Mouse (Mus musculus): ENCODE data around the gene Pip5kl1. TPM values are rescaled to one million over a fixed set of nuclear protein-coding genes. Genes with fewer than 3 reads are reported as not detected.

Gene Pip5kl1
- total and polyA plus RNA-seq, 2 experiments, result not detected

DNA sequence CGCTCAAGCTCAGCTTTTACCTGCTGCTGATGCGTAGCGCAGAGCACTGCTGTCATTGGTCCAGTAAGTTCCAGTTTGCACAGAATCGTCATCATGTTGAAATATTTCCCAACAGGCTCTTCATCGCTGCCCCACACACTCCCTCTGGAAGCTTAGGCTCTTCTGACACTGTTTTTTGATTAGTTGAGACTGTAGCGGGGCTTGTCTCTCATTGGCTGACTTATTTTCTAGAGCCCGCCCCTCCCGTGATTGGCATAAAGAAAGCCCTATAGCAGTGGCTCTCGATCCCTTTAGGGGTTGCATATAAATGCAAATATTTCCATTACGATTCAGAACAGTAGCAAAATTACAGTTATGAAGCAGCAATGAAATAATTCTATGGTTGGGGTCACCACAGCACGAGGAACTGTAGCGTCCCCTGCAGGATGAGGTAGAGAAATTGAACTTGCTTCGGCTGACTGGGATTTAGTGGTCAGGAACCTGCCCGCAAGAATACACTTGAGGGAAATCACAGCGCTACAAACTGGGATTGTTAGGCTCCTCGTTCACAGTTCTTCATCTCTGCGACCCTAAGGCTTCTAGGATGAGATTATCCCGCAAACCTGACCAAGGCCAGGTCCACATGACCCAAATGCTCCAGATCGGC is 7.0 kb downstream of the Pip5kl1 start:
- Histone ChIP-seq H3K4me3 (ENCODE audit: insufficient read depth, low read depth, low read length) (no peak overlapping the region), H3K79me2 (ENCODE audit: control insufficient read depth, insufficient read depth, low read length) (no peaks in the 10 kb centered on the region), H3K36me3 (ENCODE audit: control insufficient read depth, insufficient read depth, low read length) (no peaks in the 10 kb centered on the region), H3K9ac (ENCODE audit: low read depth, low read length) (no peak overlapping the region), H3K27me3 (ENCODE audit: control insufficient read depth, insufficient read depth, low read length) (no peaks in the 10 kb centered on the region), H3K27ac (replicated peaks; ENCODE audit: insufficient read depth, low read depth, low read length) (no peak overlapping the region), H3K4me1 (ENCODE audit: control insufficient read depth, insufficient read depth, low read length) (peaks cover 2% of the 10 kb centered on the region; the same call in 1 of the 2 replicates)
- WGBS, result 57% methylated on average over 19 of the region's 19 CpGs
- TF ChIP-seq CTCF (IDR thresholded peaks at IDR 0.05; ENCODE audit: low read depth, low read length), result no peak
- TF ChIP-seq POLR2A (IDR thresholded peaks at IDR 0.05; ENCODE audit: extremely low read depth, insufficient read depth, low read length), result no peak
- no peak for DNase-seq (ENCODE audit: extremely low read depth, low read depth, low spot score)

DNA sequence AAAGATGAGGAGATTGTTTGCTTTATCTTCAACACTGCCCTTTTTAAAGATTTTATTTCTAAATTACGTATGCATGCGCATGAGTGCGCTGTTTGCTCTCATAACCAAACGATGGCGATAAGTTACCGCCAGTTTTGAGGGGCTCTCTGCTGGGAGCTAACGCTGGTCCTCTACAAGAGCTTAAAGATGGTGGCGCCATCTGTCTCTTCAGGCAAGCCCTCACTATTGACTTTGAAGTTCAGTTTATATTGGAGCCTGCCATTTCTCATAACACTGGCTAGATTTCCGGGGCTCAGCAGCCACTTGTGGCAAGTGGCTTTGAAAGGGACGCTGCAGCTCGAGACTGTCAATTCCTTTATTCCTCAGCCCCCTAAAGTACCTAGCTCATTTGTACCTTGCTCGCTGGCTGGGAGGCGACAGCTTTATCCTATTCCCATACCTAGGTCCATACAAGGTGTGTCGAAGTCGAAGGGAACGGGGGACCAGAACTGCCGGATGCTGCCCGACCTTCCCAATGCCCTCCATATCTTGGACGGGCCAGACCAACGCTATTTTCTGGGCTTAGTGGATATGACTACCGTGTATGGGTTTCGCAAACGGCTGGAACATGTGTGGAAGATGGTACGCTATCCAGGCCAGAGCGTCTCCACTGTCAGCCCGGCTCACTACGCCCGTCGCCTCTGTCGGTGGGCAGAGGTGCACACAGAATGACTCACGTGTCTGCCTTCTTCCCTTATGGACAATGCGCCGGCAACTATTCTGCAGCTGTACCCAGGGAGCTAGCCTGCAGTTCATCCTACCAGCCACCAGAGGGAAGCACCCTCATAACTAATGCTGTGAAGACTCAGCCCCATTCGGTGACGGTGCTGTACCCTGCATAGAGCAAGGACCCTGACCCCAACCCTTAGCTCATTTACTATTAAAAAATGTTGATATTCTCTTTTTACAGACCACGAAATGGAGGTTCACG is 8.5 kb downstream of the Pip5kl1 start:
- DNase-seq (ENCODE audit: extremely low read depth, low read depth, low spot score), result peak; percentile 56
- Histone ChIP-seq H3K79me2 (ENCODE audit: control insufficient read depth, insufficient read depth, low read length) (no peaks in the 10 kb centered on the region), H3K9ac (ENCODE audit: low read depth, low read length) (no peak overlapping the region), H3K4me1 (ENCODE audit: control insufficient read depth, insufficient read depth, low read length) (peaks cover 2% of the 10 kb centered on the region; the same call in 1 of the 2 replicates), H3K36me3 (ENCODE audit: control insufficient read depth, insufficient read depth, low read length) (no peaks in the 10 kb centered on the region), H3K4me3 (ENCODE audit: insufficient read depth, low read depth, low read length) (no peak overlapping the region), H3K27ac (replicated peaks; ENCODE audit: insufficient read depth, low read depth, low read length) (no peak overlapping the region), H3K27me3 (ENCODE audit: control insufficient read depth, insufficient read depth, low read length) (no peaks in the 10 kb centered on the region)
- peak; percentile 99 for TF ChIP-seq CTCF (IDR thresholded peaks at IDR 0.05; ENCODE audit: low read depth, low read length)
- TF ChIP-seq POLR2A (IDR thresholded peaks at IDR 0.05; ENCODE audit: extremely low read depth, insufficient read depth, low read length), result no peak
- 20% methylated on average over 37 of the region's 37 CpGs for WGBS

DNA sequence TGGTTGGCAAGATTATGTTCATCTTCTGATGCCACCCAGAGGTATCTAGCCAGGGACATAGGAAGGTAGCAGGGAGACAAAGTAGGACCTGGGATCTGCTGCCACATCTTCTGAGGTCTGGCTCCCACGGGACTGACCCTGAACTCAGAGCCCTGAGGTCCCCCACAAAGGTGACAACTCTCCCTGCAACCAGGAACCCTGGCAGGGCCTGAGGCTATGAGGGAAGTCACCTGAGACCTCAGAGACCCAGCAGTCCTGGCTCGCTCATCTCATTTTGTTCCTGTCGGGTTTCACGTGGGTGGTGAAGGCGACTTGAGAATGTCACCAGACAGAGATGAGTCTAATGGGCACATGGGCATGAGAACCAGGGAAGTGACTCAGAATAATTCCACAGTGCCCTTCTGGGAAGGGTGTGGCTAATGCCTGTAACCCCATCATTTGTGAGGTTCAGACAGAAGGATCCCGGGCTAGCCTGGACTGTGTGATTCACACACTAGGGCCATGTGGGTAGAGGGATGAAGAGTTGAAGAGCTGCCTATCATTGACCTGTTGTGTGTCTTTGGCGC is 10.6 kb downstream of the Pip5kl1 start:
- Histone ChIP-seq H3K4me3 (ENCODE audit: insufficient read depth, low read depth, low read length) (no peak overlapping the region), H3K4me1 (ENCODE audit: control insufficient read depth, insufficient read depth, low read length) (peaks cover 11% of the 10 kb centered on the region), H3K9ac (ENCODE audit: low read depth, low read length) (no peak overlapping the region), H3K27ac (replicated peaks; ENCODE audit: insufficient read depth, low read depth, low read length) (no peak overlapping the region), H3K27me3 (ENCODE audit: control insufficient read depth, insufficient read depth, low read length) (no peaks in the 10 kb centered on the region), H3K79me2 (ENCODE audit: control insufficient read depth, insufficient read depth, low read length) (no peaks in the 10 kb centered on the region), H3K36me3 (ENCODE audit: control insufficient read depth, insufficient read depth, low read length) (no peaks in the 10 kb centered on the region)
- WGBS, result 92% methylated on average over 7 of the region's 7 CpGs
- DNase-seq (ENCODE audit: extremely low read depth, low read depth, low spot score), result no peak
- TF ChIP-seq POLR2A (IDR thresholded peaks at IDR 0.05; ENCODE audit: extremely low read depth, insufficient read depth, low read length) (no peak), CTCF (IDR thresholded peaks at IDR 0.05; ENCODE audit: low read depth, low read length) (no peak)

DNA sequence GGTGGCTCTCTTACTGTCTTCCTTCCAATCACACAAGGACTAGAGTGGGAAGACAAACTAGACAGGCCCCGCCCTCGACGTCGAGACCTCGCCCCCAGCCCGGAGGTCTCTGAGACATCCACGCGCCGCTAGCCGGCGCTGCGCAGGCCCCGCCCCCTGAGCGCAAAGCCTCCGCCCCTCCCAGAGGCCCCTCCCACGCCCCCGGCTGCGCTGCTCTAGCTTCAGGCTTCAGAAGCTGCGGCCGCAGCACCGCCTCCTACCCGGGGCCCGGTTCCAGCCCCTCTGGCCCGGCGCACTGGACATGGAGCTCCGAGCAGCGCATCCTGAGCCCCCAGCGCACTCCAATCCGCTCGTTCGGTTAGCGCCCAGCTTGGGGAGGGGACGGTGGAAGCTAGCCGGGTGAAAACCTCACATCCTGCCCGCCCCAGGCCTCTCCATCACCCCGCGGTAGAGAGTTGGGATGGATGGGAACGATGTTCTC is 12.3 kb downstream of the Pip5kl1 start, which contains the start of gene St6galnac4:
Gene St6galnac4, plus strand, starts transcription at position 225 of the 481 bp plus-strand sequence.
- Histone ChIP-seq H3K79me2 (ENCODE audit: control insufficient read depth, insufficient read depth, low read length) (no peaks in the 10 kb centered on the region), H3K9ac (ENCODE audit: low read depth, low read length) (peak within 1 kb of the TSS; percentile 70), H3K4me3 (ENCODE audit: insufficient read depth, low read depth, low read length) (peak within 1 kb of the TSS; percentile 72), H3K36me3 (ENCODE audit: control insufficient read depth, insufficient read depth, low read length) (no peaks in the 10 kb centered on the region), H3K27ac (replicated peaks; ENCODE audit: insufficient read depth, low read depth, low read length) (no peak within 1 kb of the TSS), H3K27me3 (ENCODE audit: control insufficient read depth, insufficient read depth, low read length) (no peaks in the 10 kb centered on the region), H3K4me1 (ENCODE audit: control insufficient read depth, insufficient read depth, low read length) (peaks cover 13% of the 10 kb centered on the region)
- TF ChIP-seq POLR2A (IDR thresholded peaks at IDR 0.05; ENCODE audit: extremely low read depth, insufficient read depth, low read length) (peak; percentile 40; the same call in 1 of the 2 replicates), CTCF (IDR thresholded peaks at IDR 0.05; ENCODE audit: low read depth, low read length) (peak; percentile 41; the same call in 1 of the 2 replicates)
- peak; percentile 53 for DNase-seq (ENCODE audit: extremely low read depth, low read depth, low spot score)
- WGBS, result 4% methylated on average over 38 of the region's 38 CpGs

DNA sequence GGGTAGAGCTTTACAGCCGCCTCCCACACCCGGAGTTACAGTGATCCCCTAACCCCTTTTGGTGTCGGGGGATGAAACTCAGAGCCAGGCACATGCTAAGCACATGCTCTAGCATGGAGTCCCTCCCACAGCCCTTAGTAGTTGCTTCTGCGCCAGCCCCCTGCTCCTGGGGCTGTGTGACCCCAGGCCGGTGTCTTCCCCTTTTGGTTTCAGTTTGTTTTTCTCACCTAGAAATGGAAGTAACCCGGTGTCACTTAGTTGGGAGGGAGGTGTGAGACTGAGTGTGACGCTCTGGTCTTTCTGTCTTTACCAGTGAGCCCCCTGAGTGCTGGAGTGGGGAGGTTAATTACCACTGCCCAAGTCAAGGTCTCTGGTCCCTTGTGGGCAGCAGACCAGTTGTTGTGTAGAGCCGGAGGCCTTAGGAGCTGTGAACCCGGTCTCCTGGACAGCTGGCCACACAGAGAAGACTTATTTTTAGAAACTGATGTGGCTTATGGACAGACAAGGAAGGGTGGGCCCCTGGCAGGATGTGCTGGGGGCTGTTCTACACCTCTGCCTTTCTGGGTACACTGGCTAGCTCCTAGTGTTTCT is 13.2 kb downstream of the Pip5kl1 start:
- DNase-seq (ENCODE audit: extremely low read depth, low read depth, low spot score), result no peak
- no peaks in the 10 kb centered on the region for H3K36me3 ChIP-seq (ENCODE audit: control insufficient read depth, insufficient read depth, low read length)
- no peak for TF ChIP-seq POLR2A (IDR thresholded peaks at IDR 0.05; ENCODE audit: extremely low read depth, insufficient read depth, low read length)
- TF ChIP-seq CTCF (IDR thresholded peaks at IDR 0.05; ENCODE audit: low read depth, low read length), result no peak

More for the DNA sequence above, 13.2 kb downstream of the Pip5kl1 start:
- no peak overlapping the region for H3K27ac ChIP-seq (replicated peaks; ENCODE audit: insufficient read depth, low read depth, low read length)
- peaks cover 13% of the 10 kb centered on the region for H3K4me1 ChIP-seq (ENCODE audit: control insufficient read depth, insufficient read depth, low read length)
- H3K9ac ChIP-seq (ENCODE audit: low read depth, low read length), result peak overlapping the region; percentile 26
- 57% methylated on average over 9 of the region's 9 CpGs for WGBS
- peak overlapping the region; percentile 72; the same call in 1 of the 2 replicates for H3K4me3 ChIP-seq (ENCODE audit: insufficient read depth, low read depth, low read length)
- no peaks in the 10 kb centered on the region for H3K27me3 ChIP-seq (ENCODE audit: control insufficient read depth, insufficient read depth, low read length)
- no peaks in the 10 kb centered on the region for H3K79me2 ChIP-seq (ENCODE audit: control insufficient read depth, insufficient read depth, low read length)
